Mouse (Mus musculus) heart, embryonic 11.5 days (tissue): ENCODE data around the gene Repin1. TPM values are rescaled to one million over a fixed set of nuclear protein-coding genes. Genes with fewer than 3 reads are reported as not detected.
A peak's percentile ranks its signal among the peaks of the same experiment; 100 is the strongest.

Experiments
- ATAC-seq: fragments of 200-750 bp; cut with Nextera tagmentation; replicated peaks from 2 replicates; pipeline ENCODE4 v1.8.0; 2017; ENCODE audit warnings: moderate library complexity; ENCODE audit not compliant: insufficient number of reproducible peaks, low FRiP score, low TSS enrichment
- H3K27ac ChIP-seq: fragments of 300-500 bp; sonication (generic); 2 replicates; pipeline ENCODE4 v1.5.1; 2014; ENCODE audit warnings: mild to moderate bottlenecking, low read depth, low read length
- H3K27me3 ChIP-seq: fragments of 300-500 bp; sonication (generic); 2 replicates; pipeline ENCODE4 v1.6.1; 2014; ENCODE audit warnings: mild to moderate bottlenecking, low read length, mixed read lengths; ENCODE audit not compliant: control insufficient read depth, insufficient read depth
- H3K36me3 ChIP-seq: fragments of 300-500 bp; sonication (generic); 2 replicates; pipeline ENCODE4 v1.6.1; 2014; ENCODE audit warnings: mild to moderate bottlenecking, low read length, moderate library complexity, mixed read lengths; ENCODE audit not compliant: control insufficient read depth, insufficient read depth
- H3K4me1 ChIP-seq: fragments of 300-500 bp; sonication (generic); 2 replicates; pipeline ENCODE4 v1.6.1; 2014; ENCODE audit warnings: low read length; ENCODE audit not compliant: control insufficient read depth, insufficient read depth
- H3K4me2 ChIP-seq: fragments of 300-500 bp; sonication (generic); 2 replicates; pipeline ENCODE4 v1.6.1; 2014; ENCODE audit warnings: mild to moderate bottlenecking, moderate library complexity
- H3K4me3 ChIP-seq: fragments of 300-500 bp; sonication (generic); 2 replicates; pipeline ENCODE4 v1.5.1; 2014; ENCODE audit warnings: low read depth, low read length
- H3K9ac ChIP-seq: fragments of 300-500 bp; sonication (generic); 2 replicates; pipeline ENCODE4 v1.6.1; 2014; ENCODE audit warnings: mild to moderate bottlenecking, low read depth, low read length, moderate library complexity
- H3K9me3 ChIP-seq: fragments of 300-500 bp; sonication (generic); replicated peaks from 2 replicates; pipeline ENCODE4 v1.6.1; 2016; ENCODE audit warnings: low read length; ENCODE audit not compliant: control insufficient read depth
- WGBS: fragments of 180-500 bp; shearing (Covaris S2); extraction: QIAGEN DNeasy Blood & Tissue Kit; methylation state at CpG from one replicate; pipeline ENCODE4 v1.1.7; 2014; ENCODE audit not compliant: insufficient replicate concordance; 5-methylcytosine and 5-hydroxymethylcytosine counted together
- polyA plus RNA-seq: library from polyadenylated mRNA; unstranded; fragments of >200 nt; fragmentation: Nextera tagmentation; extraction: Ambion mirVana; gene quantifications from 2 replicates; pipeline ENCODE4 v1.2.1, GENCODE M21; 2014

Gene Repin1
- polyA plus RNA-seq, 1 experiment from 2014 or later, result 22.0 TPM

GRCm38 (mm10) chr6:48591221-48591845 lies 2.4 kb upstream of the Repin1 start:
- no peaks in the 10 kb centered on the region for H3K27me3 ChIP-seq
- H3K27ac ChIP-seq, result no peak overlapping the region
- peaks cover 8% of the 10 kb centered on the region for H3K36me3 ChIP-seq
- peaks cover 5% of the 10 kb centered on the region for H3K9me3 ChIP-seq
- H3K9ac ChIP-seq, result no peak overlapping the region
- H3K4me2 ChIP-seq, result no peak overlapping the region
- WGBS, result 79% methylated on average over 3 of the region's 3 CpGs
- no peak for ATAC-seq
- peaks cover 16% of the 10 kb centered on the region for H3K4me1 ChIP-seq
- H3K4me3 ChIP-seq, result no peak overlapping the region

- no peak overlapping the region for H3K27ac ChIP-seq
- H3K27me3 ChIP-seq, result no peaks in the 10 kb centered on the region
- no peak for ATAC-seq
- WGBS, result 85% methylated on average over 6 of the region's 6 CpGs
- H3K4me2 ChIP-seq, result no peak overlapping the region
- H3K4me1 ChIP-seq, result peaks cover 16% of the 10 kb centered on the region
- H3K4me3 ChIP-seq, result no peak overlapping the region
- peaks cover 11% of the 10 kb centered on the region for H3K9me3 ChIP-seq
- peaks cover 13% of the 10 kb centered on the region for H3K36me3 ChIP-seq
- no peak overlapping the region for H3K9ac ChIP-seq
Measured at GRCm38 (mm10) chr6:48591871-48592270, 1.8 kb upstream of the Repin1 start.

- peak overlapping the region; percentile 70 for H3K4me2 ChIP-seq
- no peaks in the 10 kb centered on the region for H3K27me3 ChIP-seq
- H3K9me3 ChIP-seq, result peaks cover 23% of the 10 kb centered on the region
- peak; percentile 45 for ATAC-seq
- H3K27ac ChIP-seq, result peak overlapping the region; percentile 92
- peaks cover 36% of the 10 kb centered on the region for H3K36me3 ChIP-seq
- peak overlapping the region; percentile 96 for H3K9ac ChIP-seq
- H3K4me3 ChIP-seq, result peak overlapping the region; percentile 89
- H3K4me1 ChIP-seq, result peaks cover 14% of the 10 kb centered on the region
- 2% methylated on average over 39 of the region's 41 CpGs for WGBS
Measured at GRCm38 (mm10) chr6:48594043-48594738, 508 bp downstream of the Repin1 start.

- Histone ChIP-seq H3K4me3 (peak overlapping the region; percentile 89), H3K27me3 (no peaks in the 10 kb centered on the region), H3K27ac (no peak overlapping the region), H3K9me3 (peaks cover 23% of the 10 kb centered on the region), H3K4me2 (peak overlapping the region; percentile 70), H3K9ac (no peak overlapping the region; the same call in 1 of the 2 replicates), H3K36me3 (peaks cover 44% of the 10 kb centered on the region), H3K4me1 (peaks cover 11% of the 10 kb centered on the region)
- ATAC-seq, result no peak
- 62% methylated on average over 1 of the region's 1 CpGs for WGBS
Measured at GRCm38 (mm10) chr6:48595278-48595677, 1.6 kb downstream of the Repin1 start.

GRCm38 (mm10) chr6:48596545-48597232 lies 3.0 kb downstream of the Repin1 start:
- H3K4me2 ChIP-seq, result no peak overlapping the region
- H3K9me3 ChIP-seq, result peaks cover 23% of the 10 kb centered on the region
- no peak overlapping the region for H3K27ac ChIP-seq
- H3K4me3 ChIP-seq, result no peak overlapping the region
- H3K27me3 ChIP-seq, result no peaks in the 10 kb centered on the region
- H3K9ac ChIP-seq, result no peak overlapping the region
- 94% methylated on average over 45 of the region's 45 CpGs for WGBS
- peaks cover 11% of the 10 kb centered on the region for H3K4me1 ChIP-seq
- ATAC-seq, result no peak
- H3K36me3 ChIP-seq, result peaks cover 44% of the 10 kb centered on the region

- H3K27ac ChIP-seq, result no peak overlapping the region
- 94% methylated on average over 27 of the region's 27 CpGs for WGBS
- no peak overlapping the region for H3K4me3 ChIP-seq
- H3K9me3 ChIP-seq, result peaks cover 23% of the 10 kb centered on the region
- H3K4me2 ChIP-seq, result no peak overlapping the region
- no peak for ATAC-seq
- H3K4me1 ChIP-seq, result peaks cover 11% of the 10 kb centered on the region
- H3K36me3 ChIP-seq, result peaks cover 44% of the 10 kb centered on the region
- H3K9ac ChIP-seq, result no peak overlapping the region
- H3K27me3 ChIP-seq, result no peaks in the 10 kb centered on the region
Measured at GRCm38 (mm10) chr6:48597233-48597625, 3.5 kb downstream of the Repin1 start.

GRCm38 (mm10) chr6:48600594-48600993 lies 6.9 kb downstream of the Repin1 start:
- Histone ChIP-seq H3K27ac (no peak overlapping the region), H3K36me3 (peaks cover 44% of the 10 kb centered on the region), H3K27me3 (no peaks in the 10 kb centered on the region), H3K9ac (no peak overlapping the region), H3K9me3 (peaks cover 23% of the 10 kb centered on the region), H3K4me3 (no peak overlapping the region), H3K4me1 (peaks cover 6% of the 10 kb centered on the region), H3K4me2 (no peak overlapping the region)
- no peak for ATAC-seq
- 88% methylated on average over 1 of the region's 1 CpGs for WGBS

GRCm38 (mm10) chr6:48601271-48602079 lies 7.8 kb downstream of the Repin1 start, which contains the start of gene Zfp775:
Gene Zfp775, plus strand, starts transcription at chr6:48602063.
- 5% methylated on average over 42 of the region's 42 CpGs for WGBS
- Histone ChIP-seq H3K27me3 (no peaks in the 10 kb centered on the region), H3K4me3 (peak within 1 kb of the TSS; percentile 54), H3K9ac (peak within 1 kb of the TSS; percentile 68), H3K36me3 (peaks cover 35% of the 10 kb centered on the region), H3K4me1 (peaks cover 6% of the 10 kb centered on the region), H3K4me2 (peak within 1 kb of the TSS; percentile 63), H3K9me3 (peaks cover 16% of the 10 kb centered on the region), H3K27ac (peak within 1 kb of the TSS; percentile 57)
- ATAC-seq, result peak; percentile 99
